Mouse (Mus musculus): ENCODE results near the gene Kazald1. TPM values are rescaled to one million over a fixed set of nuclear protein-coding genes. Genes with fewer than 3 reads are reported as not detected.

Kazald1 gene
- 0.15 and 0.22 TPM in 2 replicates for polyA plus RNA-seq (2012; rRNA removed)
- polyA plus RNA-seq (2014; fragmentation: Nextera tagmentation; extraction: Ambion mirVana), result 0.13 and 0.29 TPM in 2 replicates

GRCm38 (mm10) chr19:45074580-45075322 lies at the start of gene Kazald1:
TSS of gene Kazald1 (plus strand) at chr19:45075241.
- Histone ChIP-seq H3K9me3 (ENCODE audit: control insufficient read depth, low read length) (no peaks in the 10 kb centered on the region), H3K27ac (peak within 1 kb of the TSS; percentile 89), H3K27me3 (ENCODE audit: control insufficient read depth, insufficient read depth, low read length) (peaks cover 45% of the 10 kb centered on the region), H3K4me1 (replicated peaks; ENCODE audit: control insufficient read depth in 2 of 2, insufficient read depth in 2 of 2, low read length in 1 of 2) (peaks cover 9 to 14% of the 10 kb centered on the region in 2 experiments), H3K36me3 (replicated peaks; ENCODE audit: control insufficient read depth, insufficient read depth, low read depth) (no peaks in the 10 kb centered on the region), H3K9ac (replicated peaks) (peak within 1 kb of the TSS; percentile 90), H3K4me3 (ENCODE audit: insufficient read depth in 1 of 2, low read depth in 2 of 2, low read length in 2 of 2) (peak within 1 kb of the TSS; percentile 86 to 99), H3K4me2 (ENCODE audit: low read depth) (peak within 1 kb of the TSS; percentile 100)
- peak; percentile 87 for ATAC-seq (ENCODE audit: insufficient read depth)
- WGBS (ENCODE audit: insufficient replicate concordance), result under 1% methylated on average over 45 of the region's 45 CpGs
- DNase-seq (ENCODE audit: low read depth in 3 of 3, low spot score in 3 of 3), result peak; percentile 71 to 88 (median 72)
- TF ChIP-seq EP300 (IDR thresholded peaks at IDR 0.05; ENCODE audit: low read depth) (peak; percentile 61), CTCF (IDR thresholded peaks at IDR 0.05; ENCODE audit: low read depth) (no peak)

DNA sequence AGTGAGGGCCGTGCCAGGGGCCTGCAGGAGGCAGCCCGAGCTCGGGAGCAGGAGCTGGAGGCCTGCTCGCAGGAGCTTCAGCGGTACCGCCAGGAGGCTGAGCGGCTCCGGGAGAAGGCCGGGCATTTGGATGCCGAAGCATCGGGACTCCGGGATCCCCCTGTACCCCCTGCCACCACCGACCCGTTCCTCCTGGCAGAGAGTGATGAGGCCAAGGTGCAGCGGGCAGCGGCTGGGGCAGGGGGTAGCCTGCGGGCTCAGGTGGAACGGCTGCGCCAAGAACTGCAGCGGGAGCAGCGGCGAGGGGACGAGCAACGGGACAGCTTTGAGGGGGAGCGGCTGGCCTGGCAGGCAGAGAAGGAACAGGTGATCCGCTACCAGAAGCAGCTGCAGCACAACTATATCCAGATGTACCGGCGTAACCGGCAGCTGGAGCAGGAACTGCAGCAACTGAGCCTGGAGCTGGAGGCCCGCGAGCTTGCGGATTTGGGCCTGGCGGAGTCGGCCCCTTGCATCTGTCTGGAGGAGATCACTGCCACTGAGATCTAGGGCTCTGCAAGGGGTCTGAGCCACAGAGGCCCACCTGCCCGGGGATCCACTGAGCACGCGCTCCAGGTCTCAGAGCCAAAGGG lies 49.0 kb upstream of the Kazald1 start:
- no peak for TF ChIP-seq CTCF (IDR thresholded peaks at IDR 0.05; ENCODE audit: low read depth)
- no peak for TF ChIP-seq EP300 (IDR thresholded peaks at IDR 0.05; ENCODE audit: low read depth)
- 90% methylated on average over 37 of the region's 37 CpGs for WGBS (ENCODE audit: insufficient replicate concordance)
- Histone ChIP-seq H3K9ac (replicated peaks) (no peak overlapping the region), H3K4me1 (replicated peaks; ENCODE audit: control insufficient read depth in 2 of 2, insufficient read depth in 2 of 2, low read length in 1 of 2) (peaks cover 0 to 2% of the 10 kb centered on the region in 2 experiments; a peak in 1 of 4 replicates), H3K4me2 (ENCODE audit: low read depth) (no peak overlapping the region), H3K36me3 (replicated peaks; ENCODE audit: control insufficient read depth, insufficient read depth, low read depth) (no peaks in the 10 kb centered on the region; the same call in 1 of the 2 replicates), H3K4me3 (ENCODE audit: insufficient read depth in 1 of 2, low read depth in 2 of 2, low read length in 2 of 2) (no peak overlapping the region), H3K9me3 (ENCODE audit: control insufficient read depth, low read length) (no peaks in the 10 kb centered on the region), H3K27ac (no peak overlapping the region), H3K27me3 (ENCODE audit: control insufficient read depth, insufficient read depth, low read length) (no peaks in the 10 kb centered on the region)
- DNase-seq (ENCODE audit: low read depth in 3 of 3, low spot score in 3 of 3), result no peak
- ATAC-seq (ENCODE audit: insufficient read depth), result no peak

DNA sequence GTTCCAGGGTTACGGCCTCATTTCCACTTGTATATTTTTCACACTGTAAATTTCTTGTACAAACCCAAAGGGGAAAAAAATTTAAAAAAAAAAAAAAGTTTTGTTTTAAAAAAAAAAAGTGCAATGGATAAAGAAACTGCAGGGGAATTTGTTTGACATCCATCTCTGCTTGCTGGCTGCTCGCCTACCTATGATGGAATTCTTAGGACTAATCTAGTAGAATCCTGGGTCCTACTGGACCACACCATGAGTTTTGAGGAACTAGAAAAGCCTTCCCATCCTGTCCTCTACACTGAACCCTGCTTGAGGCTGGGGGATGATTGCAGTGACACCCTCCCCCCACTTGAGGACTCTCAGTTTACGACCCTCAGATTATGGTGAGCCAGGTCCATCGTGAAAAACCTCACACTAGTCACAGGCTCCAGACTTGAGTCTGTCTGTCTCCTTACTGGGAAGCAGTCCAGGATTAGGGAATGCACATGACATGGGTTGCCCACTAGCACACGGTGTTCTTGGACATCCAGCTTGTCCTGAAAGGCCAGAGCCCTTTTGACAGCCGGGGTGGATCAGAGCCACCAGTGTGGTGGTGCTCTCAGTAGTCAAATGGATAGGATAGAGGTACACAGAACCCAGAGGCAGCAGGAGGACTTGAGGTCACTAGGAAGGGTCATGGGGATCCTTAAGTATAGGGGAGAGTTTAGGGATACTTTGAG lies 47.9 kb upstream of the Kazald1 start:
- no peak for TF ChIP-seq CTCF (IDR thresholded peaks at IDR 0.05; ENCODE audit: low read depth)
- no peak for TF ChIP-seq EP300 (IDR thresholded peaks at IDR 0.05; ENCODE audit: low read depth)
- Histone ChIP-seq H3K9me3 (ENCODE audit: control insufficient read depth, low read length) (no peaks in the 10 kb centered on the region), H3K27ac (no peak overlapping the region), H3K36me3 (replicated peaks; ENCODE audit: control insufficient read depth, insufficient read depth, low read depth) (no peaks in the 10 kb centered on the region; the same call in 1 of the 2 replicates), H3K4me2 (ENCODE audit: low read depth) (no peak overlapping the region), H3K27me3 (ENCODE audit: control insufficient read depth, insufficient read depth, low read length) (no peaks in the 10 kb centered on the region), H3K4me1 (replicated peaks; ENCODE audit: control insufficient read depth in 2 of 2, insufficient read depth in 2 of 2, low read length in 1 of 2) (peaks cover 0 to 2% of the 10 kb centered on the region in 2 experiments; a peak in 1 of 4 replicates), H3K4me3 (ENCODE audit: insufficient read depth in 1 of 2, low read depth in 2 of 2, low read length in 2 of 2) (no peak overlapping the region), H3K9ac (replicated peaks) (no peak overlapping the region)
- DNase-seq (ENCODE audit: low read depth in 3 of 3, low spot score in 3 of 3) (no peak), ATAC-seq (ENCODE audit: insufficient read depth) (no peak)
- WGBS (ENCODE audit: insufficient replicate concordance), result 70% methylated on average over 6 of the region's 6 CpGs

- Histone ChIP-seq H3K4me2 (ENCODE audit: low read depth) (no peak overlapping the region), H3K9ac (replicated peaks) (no peak overlapping the region), H3K9me3 (ENCODE audit: control insufficient read depth, low read length) (no peaks in the 10 kb centered on the region), H3K4me3 (ENCODE audit: insufficient read depth in 1 of 2, low read depth in 2 of 2, low read length in 2 of 2) (no peak overlapping the region), H3K36me3 (replicated peaks; ENCODE audit: control insufficient read depth, insufficient read depth, low read depth) (no peaks in the 10 kb centered on the region; the same call in 1 of the 2 replicates), H3K4me1 (replicated peaks; ENCODE audit: control insufficient read depth in 2 of 2, insufficient read depth in 2 of 2, low read length in 1 of 2) (peaks cover 0 to 2% of the 10 kb centered on the region in 2 experiments; a peak in 1 of 4 replicates), H3K27ac (no peak overlapping the region), H3K27me3 (ENCODE audit: control insufficient read depth, insufficient read depth, low read length) (no peaks in the 10 kb centered on the region)
- 78% methylated on average over 6 of the region's 6 CpGs for WGBS (ENCODE audit: insufficient replicate concordance)
- DNase-seq (ENCODE audit: low read depth in 3 of 3, low spot score in 3 of 3) (no peak), ATAC-seq (ENCODE audit: insufficient read depth) (no peak)
- TF ChIP-seq CTCF (IDR thresholded peaks at IDR 0.05; ENCODE audit: low read depth) (no peak), EP300 (IDR thresholded peaks at IDR 0.05; ENCODE audit: low read depth) (no peak)
Measured at GRCm38 (mm10) chr19:45027848-45028247, 47.2 kb upstream of the Kazald1 start.

Measured in liver, embryonic 14.5 days (tissue).